Mouse (Mus musculus) forebrain, embryonic 10.5 days (tissue): ENCODE measurements around the gene Cecr2. TPM values are rescaled to one million over a fixed set of nuclear protein-coding genes. Genes with fewer than 3 reads are reported as not detected.

Experiments used
- DNase-seq: peaks from one replicate; pipeline ENCODE4 v3.0.0-alpha.2; 2017; ENCODE audit warnings: low spot score; ENCODE audit errors: extremely low spot score
- H3K27ac ChIP-seq: fragments of 300-500 bp; sonication (generic); 2 replicates; pipeline ENCODE4 v1.5.1; 2016; ENCODE audit warnings: mild to moderate bottlenecking
- H3K27me3 ChIP-seq: fragments of 300-500 bp; sonication (generic); 2 replicates; pipeline ENCODE4 v1.6.1; 2016; ENCODE audit warnings: mild to moderate bottlenecking; ENCODE audit not compliant: poor library complexity, severe bottlenecking
- H3K36me3 ChIP-seq: fragments of 300-500 bp; sonication (generic); replicated peaks from 2 replicates; pipeline ENCODE4 v1.6.1; 2016; ENCODE audit warnings: mild to moderate bottlenecking, moderate library complexity
- H3K4me1 ChIP-seq: fragments of 300-500 bp; sonication (generic); 2 replicates; pipeline ENCODE4 v1.6.1; 2016
- H3K4me3 ChIP-seq: fragments of 300-500 bp; sonication (generic); 2 replicates; pipeline ENCODE4 v1.5.1; 2016; ENCODE audit warnings: mild to moderate bottlenecking, moderate library complexity
- H3K9me3 ChIP-seq: fragments of 300-500 bp; sonication (generic); 2 replicates; pipeline ENCODE4 v1.6.1; 2016; ENCODE audit warnings: mild to moderate bottlenecking, moderate library complexity
- WGBS: fragments of 180-500 bp; shearing (Covaris S2); methylation state at CpG from one replicate; pipeline ENCODE4 v1.1.7; 2016; 5-methylcytosine and 5-hydroxymethylcytosine counted together
- polyA plus RNA-seq: library from polyadenylated mRNA; unstranded; fragments of >200 nt; fragmentation: Nextera tagmentation; extraction: Ambion mirVana; gene quantifications from 2 replicates; pipeline ENCODE4 v1.2.1, GENCODE M21; 2016

The Cecr2 gene
- polyA plus RNA-seq, 1 experiment from 2014 or later = 13.0 TPM

GRCm38 (mm10) chr6:120784351-120784750, 118.2 kb downstream of the Cecr2 start:
- WGBS = 60% methylated on average over 7 of the region's 7 CpGs
- no peaks in the 10 kb centered on the region for H3K9me3 ChIP-seq
- no peak overlapping the region for H3K27ac ChIP-seq
- no peak overlapping the region for H3K4me3 ChIP-seq
- DNase-seq = no peak
- H3K36me3 ChIP-seq = peaks cover 3% of the 10 kb centered on the region
- H3K27me3 ChIP-seq = no peaks in the 10 kb centered on the region
- peaks cover 8% of the 10 kb centered on the region for H3K4me1 ChIP-seq

- Histone ChIP-seq H3K4me1 (peaks cover 8% of the 10 kb centered on the region), H3K36me3 (peaks cover 28% of the 10 kb centered on the region), H3K27me3 (no peaks in the 10 kb centered on the region), H3K9me3 (no peaks in the 10 kb centered on the region), H3K27ac (no peak overlapping the region), H3K4me3 (no peak overlapping the region)
- DNase-seq = no peak
- WGBS = 86% methylated on average over 5 of the region's 5 CpGs
Observed at GRCm38 (mm10) chr6:120788068-120788607, 122.0 kb downstream of the Cecr2 start.

- no peak for DNase-seq
Observed at GRCm38 (mm10) chr6:120788904-120789303, 122.7 kb downstream of the Cecr2 start.

GRCm38 (mm10) chr6:120790153-120790552, 124.0 kb downstream of the Cecr2 start:
- Histone ChIP-seq H3K27me3 (no peaks in the 10 kb centered on the region), H3K27ac (no peak overlapping the region), H3K36me3 (peaks cover 48% of the 10 kb centered on the region), H3K9me3 (no peaks in the 10 kb centered on the region), H3K4me1 (no peaks in the 10 kb centered on the region), H3K4me3 (no peak overlapping the region)
- DNase-seq = no peak
- 87% methylated on average over 11 of the region's 11 CpGs for WGBS

More at GRCm38 (mm10) chr6:120788904-120789303, 122.7 kb downstream of the Cecr2 start:
- Histone ChIP-seq H3K27me3 (no peaks in the 10 kb centered on the region), H3K4me3 (no peak overlapping the region), H3K4me1 (peaks cover 8% of the 10 kb centered on the region), H3K27ac (no peak overlapping the region), H3K36me3 (peaks cover 36% of the 10 kb centered on the region), H3K9me3 (no peaks in the 10 kb centered on the region)

GRCm38 (mm10) chr6:120790717-120791116, 124.5 kb downstream of the Cecr2 start:
- Histone ChIP-seq H3K4me3 (no peak overlapping the region), H3K9me3 (no peaks in the 10 kb centered on the region), H3K27ac (no peak overlapping the region), H3K27me3 (no peaks in the 10 kb centered on the region), H3K4me1 (no peaks in the 10 kb centered on the region), H3K36me3 (peaks cover 54% of the 10 kb centered on the region)
- WGBS = 82% methylated on average over 5 of the region's 5 CpGs
- DNase-seq = no peak

GRCm38 (mm10) chr6:120792947-120793346, 126.8 kb downstream of the Cecr2 start:
- H3K27me3 ChIP-seq = no peaks in the 10 kb centered on the region
- H3K9me3 ChIP-seq = no peaks in the 10 kb centered on the region
- WGBS = 92% methylated on average over 8 of the region's 8 CpGs
- DNase-seq = no peak
- H3K4me3 ChIP-seq = no peak overlapping the region
- peaks cover 76% of the 10 kb centered on the region for H3K36me3 ChIP-seq
- H3K4me1 ChIP-seq = no peaks in the 10 kb centered on the region
- no peak overlapping the region for H3K27ac ChIP-seq

GRCm38 (mm10) chr6:120795422-120796086, 129.4 kb downstream of the Cecr2 start:
- WGBS = 85% methylated on average over 5 of the region's 5 CpGs
- Histone ChIP-seq H3K27me3 (no peaks in the 10 kb centered on the region), H3K9me3 (no peaks in the 10 kb centered on the region), H3K27ac (no peak overlapping the region), H3K4me3 (no peak overlapping the region), H3K4me1 (no peaks in the 10 kb centered on the region), H3K36me3 (peaks cover 94% of the 10 kb centered on the region)
- DNase-seq = no peak

- DNase-seq = no peak
- Histone ChIP-seq H3K4me1 (no peaks in the 10 kb centered on the region), H3K36me3 (peaks cover 98% of the 10 kb centered on the region), H3K4me3 (no peak overlapping the region), H3K27me3 (no peaks in the 10 kb centered on the region), H3K27ac (no peak overlapping the region), H3K9me3 (no peaks in the 10 kb centered on the region)
- WGBS = 94% methylated on average over 2 of the region's 2 CpGs
Observed at GRCm38 (mm10) chr6:120796111-120796510, 129.9 kb downstream of the Cecr2 start.

- Histone ChIP-seq H3K4me3 (no peak overlapping the region), H3K27ac (no peak overlapping the region), H3K27me3 (no peaks in the 10 kb centered on the region), H3K36me3 (peaks cover 100% of the 10 kb centered on the region), H3K4me1 (no peaks in the 10 kb centered on the region), H3K9me3 (no peaks in the 10 kb centered on the region)
- no peak for DNase-seq
- 92% methylated on average over 7 of the region's 7 CpGs for WGBS
Observed at GRCm38 (mm10) chr6:120798019-120798418, 131.8 kb downstream of the Cecr2 start.

GRCm38 (mm10) chr6:120798905-120799304, 132.7 kb downstream of the Cecr2 start:
- DNase-seq = no peak
- WGBS = 94% methylated on average over 4 of the region's 4 CpGs
- Histone ChIP-seq H3K4me3 (no peak overlapping the region), H3K4me1 (no peaks in the 10 kb centered on the region), H3K36me3 (peaks cover 100% of the 10 kb centered on the region), H3K27me3 (no peaks in the 10 kb centered on the region), H3K27ac (no peak overlapping the region), H3K9me3 (no peaks in the 10 kb centered on the region)

GRCm38 (mm10) chr6:120799581-120800041, 133.4 kb downstream of the Cecr2 start:
- 95% methylated on average over 4 of the region's 4 CpGs for WGBS
- Histone ChIP-seq H3K4me3 (no peak overlapping the region), H3K27ac (no peak overlapping the region), H3K9me3 (no peaks in the 10 kb centered on the region), H3K27me3 (no peaks in the 10 kb centered on the region), H3K4me1 (no peaks in the 10 kb centered on the region), H3K36me3 (peaks cover 100% of the 10 kb centered on the region)
- no peak for DNase-seq

GRCm38 (mm10) chr6:120806999-120807737, 141.0 kb downstream of the Cecr2 start:
- WGBS = 88% methylated on average over 5 of the region's 5 CpGs
- Histone ChIP-seq H3K36me3 (peaks cover 99% of the 10 kb centered on the region), H3K4me1 (no peaks in the 10 kb centered on the region)

GRCm38 (mm10) chr6:120807738-120808081, 141.5 kb downstream of the Cecr2 start:
- WGBS = 94% methylated on average over 4 of the region's 4 CpGs
- Histone ChIP-seq H3K27ac (no peak overlapping the region), H3K27me3 (no peaks in the 10 kb centered on the region), H3K4me3 (no peak overlapping the region), H3K9me3 (peaks cover 3% of the 10 kb centered on the region; the same call in 1 of the 2 replicates), H3K36me3 (peaks cover 97% of the 10 kb centered on the region), H3K4me1 (no peaks in the 10 kb centered on the region)
- no peak for DNase-seq

More at GRCm38 (mm10) chr6:120806999-120807737, 141.0 kb downstream of the Cecr2 start:
- Histone ChIP-seq H3K4me3 (no peak overlapping the region), H3K9me3 (peaks cover 3% of the 10 kb centered on the region; the same call in 1 of the 2 replicates), H3K27me3 (no peaks in the 10 kb centered on the region), H3K27ac (no peak overlapping the region)
- no peak for DNase-seq
